Mouse (Mus musculus) CH12.LX (cell line): Measurements from ENCODE around the gene Vax2.

ENCODE experiments used
- CHD1 ChIP-seq: IDR thresholded peaks from 2 replicates; pipeline ENCODE4 v1.6.1; 2012; ENCODE audit warnings: low read depth, low read length, improper control_type of control experiment, inconsistent platforms
- CTCF ChIP-seq, 2 experiments: IDR thresholded peaks in 1 of 2; conservative IDR thresholded peaks in 1 of 2; 2 replicates each; pipeline ENCODE4 v1.5.1; 2011 to 2012; ENCODE audit warnings: low read depth in 2 of 2, low read length in 2 of 2, improper control_type of control experiment in 1 of 2, inconsistent platforms in 1 of 2, mild to moderate bottlenecking in 1 of 2, moderate library complexity in 1 of 2
- MAFK ChIP-seq: IDR thresholded peaks from 2 replicates; pipeline ENCODE4 v1.6.1; 2011; ENCODE audit warnings: low read length, improper control_type of control experiment; ENCODE audit not compliant: insufficient replicate concordance
- MEF2A ChIP-seq: IDR thresholded peaks from 2 replicates; pipeline ENCODE4 v1.6.1; 2014; ENCODE audit warnings: low read depth, mild to moderate bottlenecking, inconsistent platforms, low read length, improper control_type of control experiment, borderline replicate concordance
- POLR2A ChIP-seq: IDR thresholded peaks from 2 replicates; pipeline ENCODE4 v1.6.1; 2011; ENCODE audit warnings: low read depth, mild to moderate bottlenecking, improper control_type of control experiment, low read length
- RAD21 ChIP-seq: IDR thresholded peaks from 2 replicates; pipeline ENCODE4 v1.6.1; 2011; ENCODE audit warnings: low read depth, mild to moderate bottlenecking, low read length, improper control_type of control experiment, moderate library complexity
- ZMIZ1 ChIP-seq: IDR thresholded peaks from 2 replicates; pipeline ENCODE4 v1.6.1; 2012; ENCODE audit warnings: low read depth, mild to moderate bottlenecking, inconsistent platforms, low read length, improper control_type of control experiment

- TF ChIP-seq MEF2A, result no peak
- TF ChIP-seq ZMIZ1, result no peak
- TF ChIP-seq RAD21, result no peak
- no peak for TF ChIP-seq CHD1
- no peak for TF ChIP-seq POLR2A
- no peak for TF ChIP-seq MAFK
- TF ChIP-seq CTCF (conservative IDR thresholded peaks at IDR 0.05 in 1 of 2, IDR thresholded peaks at IDR 0.05 in 1 of 2; ENCODE audit: low read depth in 2 of 2, low read length in 2 of 2), result no peak
Measured at GRCm38 (mm10) chr6:83704701-83705100, 6.4 kb upstream of the Vax2 start.
